Mouse (Mus musculus): ENCODE data around the gene Vwde. TPM values are rescaled to one million over a fixed set of nuclear protein-coding genes. Genes with fewer than 3 reads are reported as not detected.

The Vwde gene
- polyA plus RNA-seq, 1 experiment from 2014 or later, result not detected

DNA sequence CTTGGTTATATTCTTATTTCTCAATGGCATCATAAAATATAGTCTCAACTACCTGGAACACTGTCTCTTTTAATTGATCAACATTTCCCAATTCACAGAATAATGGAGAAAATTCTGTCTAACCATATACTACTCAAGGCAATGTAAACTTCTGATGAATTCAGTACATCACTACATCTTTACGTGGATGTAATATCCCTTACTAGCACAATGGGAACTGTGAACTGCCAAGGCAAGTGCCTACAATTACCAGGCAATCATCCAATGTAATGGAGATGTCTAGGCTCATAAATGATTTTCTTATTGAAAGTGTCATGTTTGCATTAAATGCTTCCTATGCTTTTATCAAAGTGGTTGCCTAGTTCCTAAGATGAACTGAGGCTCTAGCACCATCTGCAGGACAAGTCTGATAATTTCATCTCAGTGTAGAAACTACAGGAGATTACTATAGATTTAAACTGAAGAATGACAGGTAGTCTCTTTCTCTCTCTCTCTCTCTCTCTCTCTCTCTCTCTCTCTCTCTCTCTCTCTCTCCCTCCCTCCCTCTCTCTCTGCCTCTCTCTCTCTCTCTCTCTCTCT lies 72.6 kb downstream of the Vwde start:
- Histone ChIP-seq H3K36me3 (ENCODE audit: control insufficient read depth, insufficient read depth, low read length) (no peaks in the 10 kb centered on the region), H3K4me1 (replicated peaks; ENCODE audit: control insufficient read depth, insufficient read depth) (no peaks in the 10 kb centered on the region), H3K27ac (replicated peaks) (no peak overlapping the region), H3K9ac (ENCODE audit: low read length) (no peak overlapping the region), H3K4me3 (ENCODE audit: low read depth, low read length) (no peak overlapping the region), H3K9me3 (ENCODE audit: control insufficient read depth, low read length) (no peaks in the 10 kb centered on the region), H3K27me3 (ENCODE audit: control insufficient read depth, insufficient read depth, low read length) (no peaks in the 10 kb centered on the region), H3K4me2 (replicated peaks; ENCODE audit: low read depth) (no peak overlapping the region)
- TF ChIP-seq EP300 (optimal IDR thresholded peaks at IDR 0.05), result no peak
- peak; percentile 84 for TF ChIP-seq CTCF (IDR thresholded peaks at IDR 0.05; ENCODE audit: low read depth)
- ATAC-seq (ENCODE audit: low FRiP score, low TSS enrichment) (no peak), DNase-seq (ENCODE audit: low spot score) (peak; percentile 21)
- WGBS, result 92% methylated on average over 1 of the region's 1 CpGs

DNA sequence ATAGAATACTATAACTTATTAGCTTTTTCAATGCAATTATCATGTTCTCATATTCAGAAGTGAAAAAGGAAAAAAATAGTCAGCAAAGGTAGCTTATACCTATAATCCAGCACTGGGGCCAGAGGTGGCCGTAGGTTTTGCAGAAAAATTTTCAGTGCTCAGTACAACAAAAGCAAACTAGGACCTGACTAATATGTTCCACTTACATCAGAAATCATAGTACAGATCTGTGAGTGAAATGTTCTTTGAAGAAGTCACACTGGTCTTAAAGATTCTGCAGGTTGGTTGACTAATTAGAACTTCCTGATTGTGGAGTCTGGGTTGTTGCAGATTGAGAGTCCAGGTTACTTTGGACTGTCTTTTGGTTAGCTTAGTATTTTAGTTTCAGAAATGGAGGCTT lies 87.5 kb downstream of the Vwde start:
- no peak overlapping the region for H3K4me2 ChIP-seq (replicated peaks; ENCODE audit: low read depth)
- ATAC-seq (ENCODE audit: low FRiP score, low TSS enrichment), result no peak
- no peaks in the 10 kb centered on the region for H3K4me1 ChIP-seq (replicated peaks; ENCODE audit: control insufficient read depth, insufficient read depth)
- 81% methylated on average over 1 of the region's 1 CpGs for WGBS
- H3K36me3 ChIP-seq (ENCODE audit: control insufficient read depth, insufficient read depth, low read length), result no peaks in the 10 kb centered on the region
- TF ChIP-seq EP300 (optimal IDR thresholded peaks at IDR 0.05) (no peak), CTCF (IDR thresholded peaks at IDR 0.05; ENCODE audit: low read depth) (no peak)
- no peaks in the 10 kb centered on the region for H3K9me3 ChIP-seq (ENCODE audit: control insufficient read depth, low read length)
- DNase-seq (ENCODE audit: low spot score), result no peak
- no peaks in the 10 kb centered on the region for H3K27me3 ChIP-seq (ENCODE audit: control insufficient read depth, insufficient read depth, low read length)
- H3K4me3 ChIP-seq (ENCODE audit: low read depth, low read length), result no peak overlapping the region
- H3K9ac ChIP-seq (ENCODE audit: low read length), result no peak overlapping the region
- H3K27ac ChIP-seq (replicated peaks), result no peak overlapping the region

GRCm38 (mm10) chr6:13108662-13109061 lies 116.1 kb downstream of the Vwde start:
- TF ChIP-seq CTCF (IDR thresholded peaks at IDR 0.05; ENCODE audit: low read depth) (no peak), EP300 (optimal IDR thresholded peaks at IDR 0.05) (no peak)
- no peak overlapping the region for H3K27ac ChIP-seq (replicated peaks)
- H3K4me3 ChIP-seq (ENCODE audit: low read depth, low read length), result no peak overlapping the region
- no peak overlapping the region for H3K9ac ChIP-seq (ENCODE audit: low read length)
- H3K36me3 ChIP-seq (ENCODE audit: control insufficient read depth, insufficient read depth, low read length), result no peaks in the 10 kb centered on the region
- no peaks in the 10 kb centered on the region for H3K4me1 ChIP-seq (replicated peaks; ENCODE audit: control insufficient read depth, insufficient read depth)
- 51% methylated on average over 1 of the region's 1 CpGs for whole genome bisulfite sequencing
- DNase-seq (ENCODE audit: low spot score) (no peak), ATAC-seq (ENCODE audit: low FRiP score, low TSS enrichment) (no peak)
- H3K9me3 ChIP-seq (ENCODE audit: control insufficient read depth, low read length), result no peaks in the 10 kb centered on the region
- H3K4me2 ChIP-seq (replicated peaks; ENCODE audit: low read depth), result no peak overlapping the region
- H3K27me3 ChIP-seq (ENCODE audit: control insufficient read depth, insufficient read depth, low read length), result no peaks in the 10 kb centered on the region

Other genes starting within 250 kb of the Vwde start
- gene Tmem106b, start 155.2 kb downstream of the Vwde start, polyA plus RNA-seq (2015; fragmentation: Nextera tagmentation; extraction: Ambion mirVana), result 35.4 and 40.3 TPM in 2 replicates